Mouse (Mus musculus) liver, postnatal 0 days (tissue): ENCODE measurements around the gene Ptpn13.

Experiments used
- CTCF ChIP-seq: sonication (generic); IDR thresholded peaks from 2 replicates; pipeline ENCODE4 v1.5.1; 2016; ENCODE audit warnings: antibody characterized with exemption, low read depth
- EP300 ChIP-seq: IDR thresholded peaks from 2 replicates; pipeline ENCODE4 v1.6.1; 2016; ENCODE audit warnings: antibody characterized with exemption, low read depth, mild to moderate bottlenecking

DNA sequence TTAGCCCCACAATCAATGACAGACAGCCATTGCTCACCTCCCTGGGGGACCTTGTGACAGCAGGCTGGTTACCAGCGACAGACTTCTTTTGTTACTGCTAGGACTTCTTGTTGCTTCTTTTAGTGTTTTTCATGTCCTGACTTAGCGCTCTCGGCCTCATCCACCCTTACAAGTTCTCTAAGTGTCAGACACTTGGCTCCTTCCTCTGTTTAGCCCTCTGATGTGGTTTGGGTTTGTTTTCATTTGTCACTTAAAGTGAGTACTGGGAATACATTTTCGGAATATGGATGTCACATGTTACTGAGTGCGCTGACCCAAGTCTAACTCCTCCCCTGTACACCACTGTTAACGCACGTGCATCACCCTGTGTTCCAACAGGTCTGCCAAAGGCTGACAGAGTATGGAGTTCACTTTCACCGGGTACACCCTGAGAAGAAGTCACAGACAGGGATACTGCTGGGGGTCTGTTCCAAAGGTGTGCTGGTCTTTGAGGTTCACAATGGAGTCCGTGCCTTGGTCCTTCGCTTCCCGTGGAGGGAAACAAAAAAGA, 107.9 kb downstream of the Ptpn13 start:
- TF ChIP-seq CTCF = no peak
- TF ChIP-seq EP300 = no peak
